Mouse (Mus musculus) c-Kit-positive CD71-positive TER-119-positive erythroid progenitor cells, embryonic 14.5 days (primary cell): Measurements from ENCODE around the gene Ankrd23.
"Not testable (repeated sequence)": the region's sequence is repeated elsewhere in the genome, so short reads cannot be mapped to it uniquely, and the experiment has no call there.

Source experiments
- DNase-seq: peaks from one replicate; pipeline ENCODE4 v3.0.0-alpha.2; 2013; ENCODE audit warnings: low spot score

The Ankrd23 gene

GRCm38 (mm10) chr1:36536783-36537182 is at the start of gene Ankrd23:
Gene Ankrd23, minus strand, starts transcription at chr1:36536883.
- DNase-seq: not testable (repeated sequence)

- DNase-seq: no peak
Measured at GRCm38 (mm10) chr1:36586288-36586687, 49.6 kb upstream of the Ankrd23 start.

DNA sequence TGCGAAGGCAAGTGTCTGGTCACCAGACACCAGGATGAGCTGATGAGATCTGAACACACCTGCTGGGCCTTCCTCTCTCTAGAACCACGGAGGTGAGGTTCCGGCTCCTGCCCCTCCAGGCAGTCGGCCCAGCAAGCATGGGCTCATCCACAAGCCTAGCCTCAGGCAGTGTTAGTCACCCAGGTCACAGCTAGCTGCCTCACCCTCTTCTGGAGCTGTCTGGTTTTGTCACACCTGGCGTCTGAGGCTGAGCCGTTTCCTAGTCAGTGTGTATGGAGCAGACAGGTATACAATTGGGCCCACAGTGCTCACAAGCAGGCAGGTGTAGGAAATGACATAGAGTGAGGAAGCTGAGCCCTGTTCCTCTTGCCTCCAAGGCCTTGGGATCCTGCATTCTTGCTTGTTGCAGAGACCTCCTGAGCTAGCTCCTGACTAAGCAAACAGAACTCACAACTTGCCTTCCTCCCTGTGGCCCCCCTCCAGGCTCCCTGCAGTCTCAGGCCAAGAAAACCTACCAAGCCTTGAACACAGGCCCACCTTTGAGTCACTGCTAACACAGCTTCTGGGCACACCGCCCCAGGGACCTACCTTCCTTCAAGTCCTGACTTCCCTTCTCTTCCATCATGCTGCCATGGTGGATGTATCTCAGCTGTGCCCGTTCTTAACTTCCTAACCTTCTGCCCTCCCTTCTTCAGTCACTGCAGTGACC is 46.9 kb upstream of the Ankrd23 start:
- DNase-seq: no peak

DNA sequence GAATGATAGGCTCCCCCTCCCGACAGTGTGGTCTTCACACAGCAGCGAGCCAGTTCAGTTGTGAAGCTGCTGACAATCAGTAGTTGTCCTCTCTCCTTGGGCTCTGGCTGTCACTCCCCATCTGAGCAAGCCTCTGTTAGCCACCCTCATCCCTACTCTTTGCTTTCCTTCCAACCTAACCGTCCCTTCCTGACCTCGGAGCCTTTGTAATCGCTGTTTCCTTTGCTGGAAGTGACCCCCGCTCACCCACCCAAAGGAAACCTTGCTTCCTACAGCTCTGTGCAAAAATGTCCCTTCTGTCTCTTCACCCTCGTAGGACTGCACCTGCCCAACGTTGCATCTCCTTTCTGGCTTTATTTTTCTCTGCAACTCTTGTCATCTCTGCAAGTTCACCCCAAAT is 45.5 kb upstream of the Ankrd23 start:
- no peak for DNase-seq

GRCm38 (mm10) chr1:36581260-36581659 is 44.6 kb upstream of the Ankrd23 start:
- DNase-seq: no peak

- DNase-seq: peak; percentile 43
Measured at GRCm38 (mm10) chr1:36580384-36581207, 43.9 kb upstream of the Ankrd23 start.

DNA sequence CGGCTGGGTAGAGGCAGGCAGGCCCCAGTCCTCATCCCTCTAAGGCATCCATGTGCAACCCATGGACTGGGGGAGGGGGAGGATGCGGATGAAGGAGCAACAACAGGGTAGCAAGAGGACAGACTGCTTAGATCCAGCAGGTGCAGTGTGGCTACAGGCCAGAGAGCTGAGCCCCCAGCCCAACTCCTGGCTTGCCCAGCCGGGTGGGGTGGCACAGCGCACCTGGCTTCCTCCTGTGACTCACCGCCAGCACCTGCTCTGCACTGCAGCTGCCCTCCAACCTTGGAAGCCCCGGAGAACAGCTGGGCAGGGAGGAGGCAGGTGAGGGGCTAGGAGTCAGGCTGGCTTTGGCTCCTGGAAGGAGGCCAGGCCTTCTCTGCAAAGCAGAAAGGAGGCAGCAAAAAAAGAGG is 43.3 kb upstream of the Ankrd23 start:
- no peak for DNase-seq

GRCm38 (mm10) chr1:36576991-36577675 is 40.5 kb upstream of the Ankrd23 start:
- no peak for DNase-seq

DNA sequence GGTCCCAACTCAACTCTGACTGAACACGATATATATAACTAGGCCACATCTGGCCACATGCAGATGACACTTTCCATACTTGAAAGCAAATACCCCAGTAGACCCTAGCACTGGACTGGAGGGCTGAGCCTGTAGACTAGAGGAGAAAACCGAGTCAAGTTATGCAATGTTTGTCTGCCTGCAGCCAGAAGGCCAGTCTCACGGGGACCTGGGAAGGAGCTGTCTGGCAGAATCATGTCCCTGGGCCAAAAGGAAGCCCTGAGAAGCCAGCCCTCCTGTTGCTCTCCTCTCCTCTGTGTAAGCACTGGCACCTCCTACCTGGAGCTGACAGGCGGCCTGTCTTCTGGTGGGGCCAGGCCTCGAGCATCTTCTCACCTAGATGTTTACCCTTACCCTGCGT is 38.7 kb upstream of the Ankrd23 start:
- no peak for DNase-seq

DNA sequence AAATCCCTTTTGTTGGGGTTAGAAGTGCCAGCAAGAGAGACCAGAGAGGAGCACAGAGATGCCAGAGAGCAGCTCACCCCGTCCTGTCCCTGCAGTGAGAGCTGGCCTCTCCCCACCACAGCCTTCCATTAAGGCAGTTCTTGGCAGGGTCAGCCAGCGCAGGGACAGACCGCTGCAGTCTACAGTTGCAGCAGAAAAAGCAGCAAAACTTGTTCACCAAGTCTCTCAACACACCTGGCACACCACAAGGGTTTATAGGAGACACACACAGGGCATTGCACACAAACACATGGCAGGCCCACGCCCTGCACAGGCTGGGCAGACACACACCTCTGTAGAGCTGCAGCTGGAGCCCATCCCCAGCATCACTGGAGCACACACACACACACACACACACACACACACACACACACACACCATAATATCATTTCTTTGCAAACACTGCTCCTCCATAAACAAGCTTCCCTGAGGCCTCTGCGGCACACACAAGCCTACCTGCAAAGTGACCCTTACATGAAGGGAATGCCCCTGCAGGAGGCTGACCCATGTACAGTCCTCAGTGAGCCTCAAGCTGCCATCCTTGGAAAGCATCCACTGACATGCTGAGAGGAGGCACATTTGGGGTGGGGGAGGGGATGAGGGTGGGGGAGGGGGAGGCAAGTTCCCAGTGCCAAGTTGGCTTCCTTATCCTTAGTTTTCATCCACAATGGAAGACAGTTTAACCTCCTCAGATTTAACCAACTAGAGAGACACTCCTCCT is 37.7 kb upstream of the Ankrd23 start:
- no peak for DNase-seq

- DNase-seq: no peak
Measured at GRCm38 (mm10) chr1:36573524-36573923, 36.8 kb upstream of the Ankrd23 start.

DNA sequence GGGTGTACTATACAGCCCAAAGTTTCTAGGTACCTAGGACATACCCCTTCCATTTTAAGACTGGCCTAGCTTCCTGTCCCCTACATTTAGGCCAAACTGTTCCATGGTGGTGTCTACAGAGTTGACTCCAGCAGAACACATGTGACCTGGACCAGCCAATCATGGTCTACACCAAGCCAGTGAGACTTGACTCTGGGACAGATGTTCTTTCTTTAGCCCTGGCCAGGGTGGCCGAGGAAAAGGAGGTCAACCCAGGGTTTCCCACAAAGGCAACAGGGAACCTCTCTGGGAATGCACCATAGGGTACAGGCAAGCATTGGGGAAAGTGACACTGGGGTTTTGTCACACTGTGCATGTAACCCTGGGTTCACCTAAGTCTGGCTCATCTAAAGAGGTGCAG is 36.0 kb upstream of the Ankrd23 start:
- no peak for DNase-seq

- no peak for DNase-seq
Measured at GRCm38 (mm10) chr1:36572140-36572700, 35.5 kb upstream of the Ankrd23 start.

DNA sequence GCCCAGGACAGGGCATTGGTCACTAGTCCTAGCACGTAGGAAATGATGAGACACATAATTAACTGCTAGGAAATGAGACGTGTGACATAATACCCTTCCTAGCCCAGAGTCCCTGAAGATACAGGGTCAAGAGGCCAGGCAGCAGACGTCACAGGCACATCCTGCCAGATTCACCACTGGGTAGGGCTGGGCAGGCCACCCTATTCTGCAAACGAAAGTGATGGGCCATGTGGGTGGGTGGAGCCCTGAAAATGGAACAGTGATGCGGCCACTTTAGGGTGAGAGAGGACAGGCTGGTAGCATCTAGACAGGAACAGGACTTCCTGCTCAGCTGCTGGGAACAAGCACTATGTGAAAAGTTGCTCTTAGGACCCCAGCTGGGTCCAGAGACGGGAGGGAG is 34.9 kb upstream of the Ankrd23 start:
- no peak for DNase-seq

DNA sequence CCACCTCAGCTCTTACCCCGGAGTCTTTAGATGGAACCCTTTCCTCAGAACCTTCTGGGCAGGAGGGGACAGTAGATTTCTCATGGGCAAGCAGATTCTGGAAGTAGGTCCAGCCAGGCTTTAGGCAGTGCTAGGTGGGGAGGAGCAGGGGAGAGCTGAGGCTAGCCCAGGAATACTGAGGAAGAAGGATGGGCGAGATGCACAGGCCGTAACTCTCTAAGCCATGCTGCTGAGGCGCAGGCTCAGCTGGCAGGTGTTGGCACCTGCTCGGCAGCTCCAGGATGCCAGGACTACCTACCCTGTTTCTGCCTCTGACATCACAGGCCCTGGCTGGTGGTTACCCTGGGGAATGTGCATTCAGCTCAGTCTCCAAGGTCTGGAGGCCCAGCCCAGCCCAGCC is 33.6 kb upstream of the Ankrd23 start:
- no peak for DNase-seq

- no peak for DNase-seq
Measured at GRCm38 (mm10) chr1:36569694-36570276, 33.1 kb upstream of the Ankrd23 start.

- no peak for DNase-seq
Measured at GRCm38 (mm10) chr1:36568776-36569175, 32.1 kb upstream of the Ankrd23 start.

- DNase-seq: no peak
Measured at GRCm38 (mm10) chr1:36567818-36568603, 31.3 kb upstream of the Ankrd23 start.

DNA sequence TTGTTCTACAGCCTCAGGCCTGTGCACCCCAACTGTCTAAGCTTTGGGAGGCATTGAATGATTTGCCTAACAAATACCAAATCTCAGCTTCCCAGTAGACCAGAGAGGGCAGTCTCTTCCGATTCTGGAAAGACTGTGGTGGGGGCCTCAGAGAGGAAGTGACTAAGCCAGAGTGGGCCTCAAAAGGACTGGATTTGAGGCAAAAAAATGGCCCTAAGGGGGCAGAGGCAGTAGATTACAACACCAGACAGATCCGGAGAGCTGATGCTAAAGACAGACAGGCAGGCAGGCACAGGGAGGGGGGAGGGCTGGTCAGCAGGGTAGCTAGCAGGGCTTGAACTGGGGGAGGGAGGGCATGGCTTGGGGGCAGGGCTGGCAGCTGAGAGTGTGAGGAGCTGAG is 29.7 kb upstream of the Ankrd23 start:
- no peak for DNase-seq

DNA sequence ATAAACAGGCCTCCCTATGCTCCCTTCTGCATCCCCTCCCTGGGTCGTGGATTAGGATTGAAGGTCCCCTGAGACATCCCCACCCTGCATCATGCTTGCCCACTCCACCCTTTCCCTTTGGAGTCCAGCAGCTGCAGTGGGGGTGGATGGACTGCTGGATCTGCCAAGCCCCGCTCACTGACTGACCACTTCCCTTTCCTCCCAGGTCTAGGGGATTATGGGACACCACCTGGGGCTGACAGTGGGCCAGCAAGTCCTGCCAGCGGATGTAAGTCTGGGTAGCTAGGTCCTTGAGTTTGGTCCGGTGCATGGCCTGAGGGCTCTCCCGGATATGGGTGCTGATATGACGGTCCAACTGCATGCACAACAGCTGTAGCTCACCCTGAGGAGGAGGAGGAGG is 27.4 kb upstream of the Ankrd23 start:
- no peak for DNase-seq

DNA sequence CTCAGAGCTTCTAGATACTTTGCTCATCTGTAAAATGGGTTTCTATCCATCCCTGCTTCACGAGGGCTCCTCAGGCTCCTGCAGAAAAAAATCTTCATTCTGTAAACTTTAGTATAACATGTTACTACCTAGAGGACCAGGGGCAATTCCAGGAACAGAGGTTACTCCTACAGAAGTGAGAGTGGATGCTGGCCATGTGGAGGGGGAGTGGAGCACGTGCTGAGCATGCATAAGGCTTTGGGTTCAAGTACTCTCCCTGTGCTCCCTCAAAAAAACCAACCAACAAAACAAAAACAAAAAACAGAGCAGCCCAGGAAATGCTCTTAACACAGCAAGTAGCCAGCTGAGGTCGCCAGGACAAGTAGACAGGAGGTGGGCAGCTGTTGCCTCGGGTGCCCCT is 26.9 kb upstream of the Ankrd23 start:
- DNase-seq: no peak
